Mouse (Mus musculus): ENCODE measurements around the gene Fam47e. TPM values are rescaled to one million over a fixed set of nuclear protein-coding genes. Genes with fewer than 3 reads are reported as not detected.
A peak's percentile ranks its signal among the peaks of the same experiment; 100 is the strongest.

The Fam47e gene
- polyA plus RNA-seq, 1 experiment from 2014 or later: not detected

- H3K4me3 ChIP-seq: no peak overlapping the region
- H3K4me1 ChIP-seq: no peaks in the 10 kb centered on the region
- no peak overlapping the region for H3K27ac ChIP-seq
- no peaks in the 10 kb centered on the region for H3K27me3 ChIP-seq
- ATAC-seq: no peak
- 86% methylated on average over 4 of the region's 4 CpGs for WGBS
- no peaks in the 10 kb centered on the region for H3K36me3 ChIP-seq (ENCODE audit: poor library complexity, severe bottlenecking)
- H3K9me3 ChIP-seq (replicated peaks): peaks cover 2% of the 10 kb centered on the region; the same call in 1 of the 2 replicates
- H3K9ac ChIP-seq: no peak overlapping the region
- H3K4me2 ChIP-seq: no peak overlapping the region
These were observed 426 bp upstream of the Fam47e start for GRCm38 (mm10) chr5:92554443-92554842.

GRCm38 (mm10) chr5:92555905-92556304 lies 1.0 kb downstream of the Fam47e start:
- Histone ChIP-seq H3K27ac (no peak overlapping the region), H3K4me1 (0 out of 2 replicates have a peak, but pooled peaks cover 8% of the 10 kb centered on the region), H3K9me3 (replicated peaks) (peaks cover 2% of the 10 kb centered on the region; the same call in 1 of the 2 replicates), H3K36me3 (ENCODE audit: poor library complexity, severe bottlenecking) (no peaks in the 10 kb centered on the region), H3K27me3 (no peaks in the 10 kb centered on the region), H3K4me3 (no peak overlapping the region), H3K9ac (no peak overlapping the region), H3K4me2 (no peak overlapping the region)
- ATAC-seq: no peak
- WGBS: 82% methylated on average over 1 of the region's 1 CpGs

GRCm38 (mm10) chr5:92557508-92557907 lies 2.6 kb downstream of the Fam47e start:
- Histone ChIP-seq H3K4me1 (0 out of 2 replicates have a peak, but pooled peaks cover 8% of the 10 kb centered on the region), H3K9ac (no peak overlapping the region), H3K27ac (no peak overlapping the region), H3K4me2 (no peak overlapping the region), H3K4me3 (no peak overlapping the region), H3K27me3 (no peaks in the 10 kb centered on the region), H3K9me3 (replicated peaks) (peaks cover 2% of the 10 kb centered on the region; the same call in 1 of the 2 replicates), H3K36me3 (ENCODE audit: poor library complexity, severe bottlenecking) (no peaks in the 10 kb centered on the region)
- ATAC-seq: no peak
- 93% methylated on average over 1 of the region's 1 CpGs for WGBS

- no peak for ATAC-seq
- H3K9ac ChIP-seq: no peak overlapping the region
- no peak overlapping the region for H3K27ac ChIP-seq
- no peaks in the 10 kb centered on the region for H3K9me3 ChIP-seq (replicated peaks)
- H3K27me3 ChIP-seq: no peaks in the 10 kb centered on the region
- no peak overlapping the region for H3K4me2 ChIP-seq
- no peaks in the 10 kb centered on the region for H3K36me3 ChIP-seq (ENCODE audit: poor library complexity, severe bottlenecking)
- 54% methylated on average over 2 of the region's 2 CpGs for WGBS
- no peak overlapping the region for H3K4me3 ChIP-seq
- H3K4me1 ChIP-seq: 0 out of 2 replicates have a peak, but pooled peaks cover 8% of the 10 kb centered on the region
These were observed 5.3 kb downstream of the Fam47e start for GRCm38 (mm10) chr5:92560201-92560600.

- Histone ChIP-seq H3K4me2 (no peak overlapping the region), H3K27me3 (no peaks in the 10 kb centered on the region), H3K4me1 (0 out of 2 replicates have a peak, but pooled peaks cover 8% of the 10 kb centered on the region), H3K9me3 (replicated peaks) (no peaks in the 10 kb centered on the region), H3K36me3 (ENCODE audit: poor library complexity, severe bottlenecking) (no peaks in the 10 kb centered on the region), H3K9ac (no peak overlapping the region), H3K27ac (no peak overlapping the region), H3K4me3 (no peak overlapping the region)
- WGBS: 82% methylated on average over 13 of the region's 13 CpGs
- no peak for ATAC-seq
These were observed 7.1 kb downstream of the Fam47e start for GRCm38 (mm10) chr5:92562002-92562401.

- 94% methylated on average over 4 of the region's 4 CpGs for WGBS
- no peak overlapping the region for H3K4me3 ChIP-seq
- no peak overlapping the region for H3K9ac ChIP-seq
- no peaks in the 10 kb centered on the region for H3K27me3 ChIP-seq
- no peak overlapping the region for H3K4me2 ChIP-seq
- H3K36me3 ChIP-seq (ENCODE audit: poor library complexity, severe bottlenecking): no peaks in the 10 kb centered on the region
- H3K9me3 ChIP-seq (replicated peaks): no peaks in the 10 kb centered on the region
- H3K4me1 ChIP-seq: no peaks in the 10 kb centered on the region
- H3K27ac ChIP-seq: no peak overlapping the region
- no peak for ATAC-seq
These were observed 16.4 kb downstream of the Fam47e start for GRCm38 (mm10) chr5:92571232-92571631.

GRCm38 (mm10) chr5:92579559-92579958 lies 24.7 kb downstream of the Fam47e start:
- Histone ChIP-seq H3K36me3 (ENCODE audit: poor library complexity, severe bottlenecking) (no peaks in the 10 kb centered on the region), H3K9me3 (replicated peaks) (no peaks in the 10 kb centered on the region), H3K27me3 (no peaks in the 10 kb centered on the region), H3K9ac (no peak overlapping the region), H3K4me1 (no peaks in the 10 kb centered on the region), H3K4me2 (no peak overlapping the region), H3K4me3 (no peak overlapping the region), H3K27ac (no peak overlapping the region)
- 89% methylated on average over 14 of the region's 14 CpGs for WGBS
- ATAC-seq: no peak

GRCm38 (mm10) chr5:92585932-92586331 lies 31.1 kb downstream of the Fam47e start:
- no peak for ATAC-seq
- no peaks in the 10 kb centered on the region for H3K27me3 ChIP-seq

GRCm38 (mm10) chr5:92595026-92595425 lies 40.2 kb downstream of the Fam47e start:
- 92% methylated on average over 5 of the region's 5 CpGs for whole genome bisulfite sequencing
- H3K36me3 ChIP-seq (ENCODE audit: poor library complexity, severe bottlenecking): no peaks in the 10 kb centered on the region
- H3K4me2 ChIP-seq: no peak overlapping the region
- no peak overlapping the region for H3K27ac ChIP-seq
- no peaks in the 10 kb centered on the region for H3K27me3 ChIP-seq
- no peaks in the 10 kb centered on the region for H3K4me1 ChIP-seq
- H3K4me3 ChIP-seq: no peak overlapping the region
- no peaks in the 10 kb centered on the region for H3K9me3 ChIP-seq (replicated peaks)
- no peak for ATAC-seq
- H3K9ac ChIP-seq: no peak overlapping the region

More at GRCm38 (mm10) chr5:92585932-92586331, 31.1 kb downstream of the Fam47e start:
- Histone ChIP-seq H3K9ac (no peak overlapping the region), H3K4me3 (no peak overlapping the region), H3K4me1 (no peaks in the 10 kb centered on the region), H3K27ac (no peak overlapping the region), H3K36me3 (ENCODE audit: poor library complexity, severe bottlenecking) (no peaks in the 10 kb centered on the region), H3K4me2 (no peak overlapping the region), H3K9me3 (replicated peaks) (no peaks in the 10 kb centered on the region)
- WGBS: 74% methylated on average over 10 of the region's 10 CpGs

- Histone ChIP-seq H3K4me2 (no peak overlapping the region), H3K9me3 (replicated peaks) (no peaks in the 10 kb centered on the region), H3K27me3 (peaks cover 4% of the 10 kb centered on the region; the same call in 1 of the 2 replicates), H3K4me3 (no peak overlapping the region), H3K4me1 (no peaks in the 10 kb centered on the region), H3K9ac (no peak overlapping the region), H3K27ac (no peak overlapping the region), H3K36me3 (ENCODE audit: poor library complexity, severe bottlenecking) (no peaks in the 10 kb centered on the region)
- no peak for ATAC-seq
- 94% methylated on average over 8 of the region's 8 CpGs for WGBS
These were observed 42.0 kb downstream of the Fam47e start for GRCm38 (mm10) chr5:92596865-92597264.

GRCm38 (mm10) chr5:92599030-92599429 lies 44.2 kb downstream of the Fam47e start:
- peaks cover 6% of the 10 kb centered on the region; the same call in 1 of the 2 replicates for H3K27me3 ChIP-seq
- no peak overlapping the region for H3K27ac ChIP-seq
- peaks cover 7% of the 10 kb centered on the region; the same call in 1 of the 2 replicates for H3K4me1 ChIP-seq
- no peak for ATAC-seq
- H3K9ac ChIP-seq: no peak overlapping the region
- H3K4me2 ChIP-seq: no peak overlapping the region
- H3K36me3 ChIP-seq (ENCODE audit: poor library complexity, severe bottlenecking): no peaks in the 10 kb centered on the region
- no peak overlapping the region for H3K4me3 ChIP-seq
- H3K9me3 ChIP-seq (replicated peaks): no peaks in the 10 kb centered on the region
- WGBS: 89% methylated on average over 10 of the region's 10 CpGs

- Histone ChIP-seq H3K4me2 (peak within 1 kb of the TSS; percentile 94), H3K36me3 (ENCODE audit: poor library complexity, severe bottlenecking) (no peaks in the 10 kb centered on the region), H3K9ac (peak within 1 kb of the TSS; percentile 68), H3K27ac (no peak within 1 kb of the TSS), H3K4me3 (peak within 1 kb of the TSS; percentile 64), H3K4me1 (peaks cover 7% of the 10 kb centered on the region; the same call in 1 of the 2 replicates), H3K9me3 (replicated peaks) (no peaks in the 10 kb centered on the region), H3K27me3 (peaks cover 6% of the 10 kb centered on the region; the same call in 1 of the 2 replicates)
- WGBS: under 1% methylated on average over 64 of the region's 69 CpGs
- ATAC-seq: peak; percentile 96
These were observed 48.1 kb downstream of the Fam47e start, which contains the start of gene Stbd1 for GRCm38 (mm10) chr5:92602691-92603690. Gene Stbd1 (plus strand): TSS chr5:92603041.

Data from forebrain, embryonic 13.5 days (tissue).